Mouse (Mus musculus) cerebellum, postnatal 10 days (tissue): ENCODE results near the gene Tbc1d10b.

Source experiments
- DNase-seq, 2 experiments: peaks; one replicate each; pipeline ENCODE4 v3.0.0; 2021; ENCODE audit warnings: mixed read lengths in 2 of 2

Tbc1d10b gene

DNA sequence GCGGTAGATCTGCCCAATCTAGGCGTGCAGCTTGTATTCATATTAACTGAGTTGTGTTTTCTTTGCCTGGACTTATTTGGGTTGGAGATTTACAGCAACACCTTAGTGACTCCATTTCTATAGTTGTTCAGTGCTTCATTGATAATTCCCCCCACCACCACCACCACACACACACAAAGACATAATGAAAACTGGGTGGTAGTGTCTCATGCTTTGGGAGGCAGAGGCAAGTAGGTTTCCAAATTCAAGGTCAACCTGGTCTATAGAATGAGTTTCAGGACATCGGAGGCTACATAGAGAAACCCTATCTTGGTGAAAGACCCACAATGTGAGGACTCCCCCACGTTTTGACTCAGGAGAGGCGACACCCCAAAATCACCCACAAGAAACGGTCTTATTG, 16.3 kb upstream of the Tbc1d10b start:
- no peak for DNase-seq

DNA sequence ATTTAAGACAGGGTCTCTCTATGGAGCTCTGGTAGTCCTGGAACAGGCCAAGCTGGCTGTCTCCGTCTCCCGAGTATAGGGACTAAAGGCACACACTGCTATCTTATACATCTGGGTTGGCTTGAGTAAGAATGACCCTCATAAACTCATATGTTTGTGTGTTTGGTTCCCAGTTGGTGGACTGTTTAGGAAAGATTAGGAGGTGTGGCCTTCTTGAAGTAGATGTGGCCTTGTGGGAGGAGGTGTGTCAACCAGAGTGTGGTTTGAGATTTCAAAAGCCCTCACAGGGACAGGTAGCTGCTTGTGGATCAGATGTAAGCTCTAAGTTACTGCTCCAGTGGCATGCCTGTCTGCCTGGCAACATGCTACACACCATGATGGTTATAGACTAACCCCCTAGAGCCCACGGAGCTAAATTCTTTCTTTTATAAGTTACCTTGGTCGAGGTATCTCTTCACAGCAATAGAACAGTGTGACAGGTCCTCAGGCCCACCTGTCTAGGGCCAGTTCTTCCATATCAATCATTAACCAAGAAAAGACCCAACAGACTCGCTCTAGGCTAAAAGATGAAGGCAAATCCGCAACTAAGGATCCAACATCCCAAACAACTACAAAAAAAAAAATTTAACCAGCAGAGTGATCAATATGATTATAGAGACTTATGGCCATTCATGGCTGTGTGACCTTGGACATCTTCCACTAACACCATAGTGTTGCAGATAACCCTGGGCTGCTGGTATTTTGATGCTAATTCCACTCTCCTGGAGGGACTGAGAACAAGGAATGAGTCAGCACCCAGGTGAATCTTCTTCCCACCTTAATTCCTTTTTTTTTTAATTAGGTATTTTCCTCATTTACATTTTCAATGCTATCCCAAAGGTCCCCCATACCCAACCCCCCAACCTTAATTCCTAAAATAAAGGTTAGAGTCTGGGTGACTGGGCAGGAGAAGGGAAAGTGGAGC, 15.5 kb upstream of the Tbc1d10b start:
- DNase-seq: no peak

DNA sequence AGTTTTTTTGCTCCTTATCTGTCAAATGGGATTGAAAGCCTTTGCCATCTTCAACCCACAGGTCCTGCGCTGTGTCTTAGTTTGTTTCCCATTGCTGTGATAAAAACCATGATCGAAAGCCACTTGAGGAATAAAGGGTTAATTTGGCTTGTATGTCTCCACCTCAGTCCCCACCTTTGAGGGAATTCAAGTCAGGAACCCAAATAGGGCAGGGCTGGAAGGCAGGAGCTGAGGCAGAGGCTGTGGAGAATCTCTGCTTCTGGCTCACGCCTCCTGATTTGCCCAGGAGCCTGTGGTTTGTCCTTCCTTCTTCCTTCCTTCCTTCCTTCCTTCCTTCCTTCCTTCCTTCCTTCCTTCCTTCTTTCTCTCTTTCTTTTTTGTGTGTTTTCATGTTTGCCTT, 14.8 kb upstream of the Tbc1d10b start:
- DNase-seq: no peak

DNA sequence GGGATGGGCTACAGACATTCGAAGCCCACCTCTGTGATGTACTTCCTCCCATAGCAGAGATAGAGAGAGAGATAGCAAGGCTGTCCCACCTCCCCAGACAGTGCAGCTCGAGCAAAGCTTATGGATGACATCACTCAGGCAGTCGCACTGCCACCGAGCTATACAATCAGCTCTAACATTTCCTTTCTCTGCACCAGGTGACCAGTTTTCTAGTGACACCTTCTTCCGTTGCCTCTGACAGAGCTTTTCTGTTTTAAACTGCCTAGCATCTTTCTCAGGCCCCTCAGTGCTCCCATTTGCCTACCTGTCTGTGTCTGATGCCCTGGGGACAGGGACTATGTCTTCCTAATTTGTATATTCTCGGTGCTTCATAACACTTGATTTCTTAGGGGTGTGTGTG, 12.2 kb upstream of the Tbc1d10b start:
- DNase-seq: no peak

DNA sequence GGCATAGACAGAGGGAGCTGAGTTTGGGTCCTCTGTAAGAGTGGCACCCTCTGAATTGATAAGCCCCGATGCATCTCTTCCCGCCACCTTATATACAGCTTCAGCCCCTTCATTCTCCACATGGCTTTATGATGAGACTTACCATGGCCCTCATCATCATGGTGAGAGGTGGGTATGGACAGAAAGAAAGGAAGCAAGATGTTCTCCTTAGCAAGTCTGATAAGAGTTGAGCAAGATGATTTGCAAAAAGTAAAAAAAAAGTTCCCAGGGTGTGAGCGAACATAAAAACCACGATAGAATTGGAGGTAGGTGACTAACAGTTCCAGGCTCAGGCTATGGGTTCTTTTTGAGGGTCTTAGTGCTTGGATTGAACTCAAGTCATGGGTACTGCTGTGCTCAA, 10.4 kb upstream of the Tbc1d10b start:
- no peak for DNase-seq

DNA sequence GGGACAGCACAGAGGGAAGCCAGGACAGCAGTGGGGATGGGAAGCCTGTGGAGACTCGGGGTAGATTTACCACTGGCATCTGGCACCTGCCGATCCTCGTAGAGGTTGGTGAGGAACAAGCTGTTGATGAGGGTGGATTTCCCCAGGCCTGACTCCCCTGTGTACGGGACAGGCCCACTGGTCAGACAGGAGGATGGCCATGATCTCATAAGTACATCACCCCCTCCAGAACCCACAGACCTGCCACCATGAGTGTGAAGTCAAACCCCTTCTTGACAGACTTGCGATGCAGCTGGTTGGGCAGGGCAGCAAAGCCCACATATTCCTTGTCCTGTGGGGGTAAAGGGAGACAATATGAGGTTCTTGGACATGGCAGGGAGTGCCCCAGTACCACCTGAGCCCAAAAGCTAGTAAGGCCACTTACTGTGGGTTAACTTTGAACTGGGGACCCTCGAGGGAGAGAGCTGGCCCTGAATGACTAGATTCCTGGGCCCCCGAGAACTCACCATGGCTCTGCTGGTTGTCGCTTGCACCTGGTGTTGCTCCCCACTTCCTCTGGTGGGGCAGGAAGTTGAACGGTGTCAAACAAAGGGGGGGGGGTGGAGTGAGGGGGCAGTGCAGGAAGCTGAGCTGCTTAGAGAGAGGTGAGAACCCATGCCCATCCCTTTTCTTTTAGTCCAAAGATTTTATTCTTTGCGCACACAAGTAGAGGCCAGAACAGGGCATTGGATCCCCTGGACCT, 9.8 kb upstream of the Tbc1d10b start:
- DNase-seq: no peak

DNA sequence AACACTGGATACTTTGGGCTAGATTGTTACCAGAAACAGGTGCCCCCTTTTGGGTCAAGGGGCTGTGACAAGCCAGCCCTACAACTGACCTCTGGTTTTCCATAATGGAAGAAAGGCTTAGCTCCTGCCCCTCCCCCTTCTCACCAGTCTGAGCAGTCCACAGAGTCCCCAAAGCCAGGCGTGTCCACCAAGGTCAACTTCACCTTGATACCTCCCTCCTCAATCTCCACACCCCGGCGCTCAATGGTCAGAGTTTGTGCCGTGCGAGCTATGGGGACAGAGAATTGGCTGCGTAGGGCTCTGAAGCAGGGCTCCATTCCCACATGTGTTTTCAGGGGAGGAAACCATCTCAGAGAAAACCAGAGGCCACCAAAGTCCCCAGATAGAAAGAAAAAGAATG, 9.2 kb upstream of the Tbc1d10b start:
- DNase-seq: no peak

DNA sequence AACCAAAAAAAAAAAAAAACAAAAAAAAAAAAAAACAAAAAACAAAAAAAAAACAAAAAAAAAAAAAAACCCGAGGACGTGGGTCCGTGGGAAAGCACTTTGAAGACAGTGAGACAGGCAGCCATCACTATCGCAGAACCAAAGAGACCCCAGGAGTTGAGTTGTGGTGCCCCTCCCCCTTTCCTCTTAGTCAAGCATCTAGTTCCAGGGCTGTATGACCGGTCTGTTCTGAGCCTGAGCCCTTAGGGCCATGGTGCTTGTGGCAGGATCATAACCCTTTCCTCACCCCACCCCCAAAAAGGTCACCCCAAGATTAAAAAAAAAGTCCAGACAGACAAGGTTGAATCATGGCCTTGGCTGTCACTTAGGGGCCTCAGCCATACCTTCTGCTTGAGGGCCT, 8.0 kb upstream of the Tbc1d10b start:
- no peak for DNase-seq

DNA sequence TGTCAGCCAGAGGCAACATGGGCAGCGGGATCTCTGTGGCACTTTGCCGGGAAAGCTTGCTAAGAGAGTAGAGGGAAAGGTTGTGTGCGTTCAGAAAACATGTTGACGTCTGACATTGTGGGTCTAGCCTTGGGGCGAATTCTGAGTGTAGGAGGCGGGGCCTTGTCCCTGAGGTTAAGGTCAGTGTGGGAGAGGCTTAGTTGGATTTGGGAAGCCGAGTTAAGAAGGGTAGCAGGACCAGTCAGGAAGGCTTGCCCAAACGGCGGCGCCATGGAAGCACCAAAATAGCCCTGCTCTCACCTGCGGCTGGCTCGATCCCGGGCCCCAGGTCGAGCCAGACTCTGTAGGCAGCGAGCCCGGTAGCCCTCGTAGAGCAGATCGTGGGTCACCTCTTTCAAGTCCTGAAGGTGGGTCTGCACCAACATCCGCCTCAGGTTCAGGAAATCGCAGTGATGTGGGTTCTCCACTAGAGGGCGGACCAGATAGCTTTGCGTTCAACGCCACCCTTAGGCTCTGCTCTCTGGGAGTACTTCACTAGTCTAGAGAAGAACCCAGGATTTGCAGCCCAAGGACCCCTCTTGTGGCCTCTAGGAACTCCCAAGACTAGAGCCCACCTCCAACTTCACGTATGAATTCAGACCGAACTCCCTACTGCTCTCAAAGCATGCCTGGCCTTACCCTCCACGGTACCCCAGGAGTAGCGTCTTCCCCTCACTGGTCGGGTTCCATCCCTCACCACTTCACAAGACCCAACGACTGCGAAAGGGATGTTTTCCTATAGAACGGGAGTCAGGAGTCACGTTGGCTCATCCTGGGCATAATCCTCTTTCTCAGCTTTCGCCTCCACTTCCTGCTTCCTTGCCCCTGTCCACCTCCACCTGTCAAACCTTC, 7.0 kb upstream of the Tbc1d10b start:
- DNase-seq: peak; percentile 79 to 88

DNA sequence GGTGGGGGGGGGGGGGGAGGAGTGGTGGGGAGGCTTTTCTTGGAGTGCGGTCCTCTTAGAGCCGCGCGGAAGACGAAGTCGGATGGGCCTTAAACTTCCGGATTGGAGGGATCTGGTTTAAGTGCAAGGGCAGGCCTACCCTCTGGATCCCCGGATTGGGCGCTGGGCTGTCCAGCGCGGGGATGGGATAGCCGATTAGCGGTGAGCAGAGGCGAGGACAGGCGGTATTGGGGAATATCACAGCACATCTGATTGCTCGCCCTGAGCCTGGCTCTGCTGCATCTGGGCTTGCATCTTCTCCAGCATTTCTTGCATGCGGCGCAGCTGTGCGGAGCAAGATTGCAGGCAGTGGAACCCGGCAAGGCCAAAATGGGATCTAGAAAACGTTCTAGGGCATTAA, 6.3 kb upstream of the Tbc1d10b start:
- no peak for DNase-seq

DNA sequence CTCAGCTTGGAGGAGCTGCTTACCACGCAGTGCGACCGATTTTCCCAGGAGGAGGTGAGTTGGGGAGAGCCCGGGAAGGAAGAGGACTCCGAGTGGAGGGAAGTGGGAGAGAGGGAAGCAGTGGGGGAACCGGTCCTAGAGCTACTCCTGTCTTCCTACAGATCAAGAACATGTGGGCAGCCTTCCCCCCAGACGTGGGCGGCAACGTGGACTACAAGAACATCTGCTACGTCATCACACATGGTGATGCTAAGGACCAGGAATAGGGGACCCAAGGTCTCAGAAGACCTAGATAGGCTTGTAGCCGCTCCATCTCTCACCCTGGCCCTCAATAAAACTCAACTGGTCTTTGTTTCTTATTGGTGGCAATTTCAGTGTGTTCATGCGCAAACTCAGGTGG, 5.7 kb upstream of the Tbc1d10b start:
- DNase-seq: no peak

DNA sequence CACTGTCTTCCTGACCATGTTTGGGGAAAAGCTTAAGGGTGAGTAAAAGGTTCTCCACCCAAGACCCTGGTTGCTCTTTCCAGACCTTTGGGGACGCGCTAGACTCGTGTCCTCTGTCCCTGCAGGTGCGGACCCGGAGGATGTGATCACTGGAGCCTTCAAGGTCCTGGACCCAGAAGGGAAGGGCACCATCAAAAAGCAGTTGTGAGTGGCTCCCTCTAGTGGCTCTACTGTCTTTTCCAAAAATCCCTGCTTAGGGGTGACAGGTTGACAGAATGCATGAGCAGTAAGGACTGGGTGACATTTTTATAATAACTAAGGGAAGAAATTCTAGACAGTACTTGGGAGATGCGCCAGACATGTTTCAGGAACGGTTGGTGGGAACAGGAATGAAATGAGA, 5.2 kb upstream of the Tbc1d10b start:
- DNase-seq: peak; percentile 70 to 80

DNA sequence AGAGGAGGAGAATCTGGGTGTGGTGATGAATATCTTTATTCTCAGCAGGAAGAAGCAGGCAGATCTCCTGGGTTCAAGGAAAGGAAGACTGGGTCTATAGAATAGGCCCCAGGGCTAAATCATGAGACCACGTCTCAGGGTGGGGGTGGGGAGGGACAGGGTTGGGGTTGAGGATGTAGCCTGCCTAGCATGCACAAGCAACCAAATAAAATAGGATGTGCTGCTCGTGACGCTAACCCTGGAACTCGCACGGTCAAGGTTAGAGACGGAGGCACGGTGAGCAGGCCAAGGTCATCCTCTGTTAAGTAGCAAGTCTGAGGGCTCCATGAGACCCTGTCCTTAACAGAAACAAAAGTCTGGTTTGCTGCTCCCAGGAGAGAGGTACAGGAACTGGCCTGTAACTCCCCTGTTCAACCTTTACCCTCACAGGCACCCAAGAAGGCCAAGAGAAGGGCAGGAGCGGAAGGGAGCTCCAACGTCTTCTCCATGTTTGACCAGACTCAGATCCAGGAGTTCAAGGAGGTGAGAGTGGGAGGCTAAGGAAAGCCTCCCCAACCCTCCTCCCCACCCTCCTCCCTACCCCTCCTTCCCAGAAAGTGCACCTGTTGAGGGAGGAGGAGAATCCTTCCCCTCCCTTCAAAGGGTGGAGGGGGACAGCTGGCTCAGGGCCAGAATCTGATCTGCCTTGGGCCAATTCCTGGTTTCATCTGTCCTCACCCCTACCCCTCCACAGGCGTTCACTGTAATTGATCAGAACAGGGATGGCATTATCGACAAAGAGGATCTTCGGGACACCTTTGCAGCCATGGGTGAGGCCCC, 4.4 kb upstream of the Tbc1d10b start:
- DNase-seq: no peak

DNA sequence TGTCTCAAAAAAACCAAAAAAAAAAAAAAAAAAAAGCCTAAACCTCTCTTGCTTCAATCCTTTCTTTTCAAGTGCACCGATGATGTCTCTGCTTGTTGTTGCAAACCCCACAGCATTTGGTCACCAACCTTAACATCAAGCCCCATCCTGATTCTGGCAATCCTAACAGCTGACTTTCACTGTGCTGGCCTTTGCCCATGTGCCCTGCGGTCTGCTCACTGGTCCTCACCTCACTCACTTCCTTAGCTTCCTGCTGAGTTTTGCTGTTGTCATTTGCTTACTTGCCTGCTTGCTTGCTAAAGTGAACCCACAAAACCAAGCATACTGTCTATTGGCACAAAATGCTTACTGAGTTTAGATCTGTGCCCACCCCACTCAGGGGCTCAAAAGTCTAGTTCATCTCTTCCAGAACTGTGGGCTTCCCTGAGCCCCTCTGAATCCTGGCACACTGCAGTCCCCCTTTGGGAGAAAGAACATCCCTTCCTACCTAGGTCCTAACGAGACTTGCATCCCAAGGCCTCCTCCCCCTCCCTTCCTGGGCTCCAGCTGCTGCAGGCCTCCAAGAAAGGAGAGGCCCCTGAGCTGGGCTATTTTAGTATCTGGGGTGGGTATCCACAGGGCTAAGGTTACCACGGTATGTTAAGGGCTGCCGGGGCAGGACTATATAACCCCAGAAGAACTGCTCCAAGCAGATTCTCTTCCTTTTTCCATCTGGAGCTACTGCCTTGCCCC, 2.9 kb upstream of the Tbc1d10b start:
- DNase-seq: no peak

DNA sequence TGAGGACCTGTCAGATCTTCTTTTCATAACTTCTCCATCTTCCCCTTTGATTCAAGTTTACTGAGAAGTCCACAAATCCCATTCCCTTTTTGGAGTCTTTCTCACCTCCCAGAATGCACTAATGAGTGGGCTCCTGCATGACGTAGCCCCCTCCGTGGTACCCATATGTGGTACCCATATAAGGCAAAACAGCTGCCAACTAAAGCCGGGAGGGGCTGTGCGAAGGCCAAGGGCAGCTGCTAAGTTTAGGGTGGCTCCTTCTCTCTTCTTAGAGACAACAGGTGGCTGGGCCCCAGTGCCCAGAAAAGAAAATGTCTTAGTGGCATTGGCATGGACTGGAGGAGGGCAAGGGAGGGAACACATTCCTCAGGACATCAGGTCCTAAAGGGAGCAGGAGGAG, 2.0 kb upstream of the Tbc1d10b start:
- DNase-seq: no peak

DNA sequence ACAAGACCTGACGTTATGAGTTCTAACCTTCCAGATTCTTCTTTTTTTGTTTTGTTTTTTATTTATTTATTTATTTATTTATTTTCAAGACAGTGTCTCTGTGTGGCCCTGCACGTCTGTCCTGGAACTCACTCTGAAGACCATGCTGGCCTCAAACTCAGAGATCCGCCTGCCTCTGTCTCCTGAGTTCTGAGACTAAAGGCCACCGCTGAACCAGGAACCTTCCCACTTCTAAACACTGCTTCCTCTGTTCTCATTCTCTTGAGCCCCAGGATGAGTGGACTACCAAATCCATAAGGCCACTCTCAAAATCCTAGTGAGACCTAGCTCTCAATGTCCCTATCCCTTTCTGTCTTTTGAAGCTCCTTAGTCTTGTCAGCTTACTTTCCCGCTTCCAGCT, 1.6 kb upstream of the Tbc1d10b start:
- DNase-seq: no peak

DNA sequence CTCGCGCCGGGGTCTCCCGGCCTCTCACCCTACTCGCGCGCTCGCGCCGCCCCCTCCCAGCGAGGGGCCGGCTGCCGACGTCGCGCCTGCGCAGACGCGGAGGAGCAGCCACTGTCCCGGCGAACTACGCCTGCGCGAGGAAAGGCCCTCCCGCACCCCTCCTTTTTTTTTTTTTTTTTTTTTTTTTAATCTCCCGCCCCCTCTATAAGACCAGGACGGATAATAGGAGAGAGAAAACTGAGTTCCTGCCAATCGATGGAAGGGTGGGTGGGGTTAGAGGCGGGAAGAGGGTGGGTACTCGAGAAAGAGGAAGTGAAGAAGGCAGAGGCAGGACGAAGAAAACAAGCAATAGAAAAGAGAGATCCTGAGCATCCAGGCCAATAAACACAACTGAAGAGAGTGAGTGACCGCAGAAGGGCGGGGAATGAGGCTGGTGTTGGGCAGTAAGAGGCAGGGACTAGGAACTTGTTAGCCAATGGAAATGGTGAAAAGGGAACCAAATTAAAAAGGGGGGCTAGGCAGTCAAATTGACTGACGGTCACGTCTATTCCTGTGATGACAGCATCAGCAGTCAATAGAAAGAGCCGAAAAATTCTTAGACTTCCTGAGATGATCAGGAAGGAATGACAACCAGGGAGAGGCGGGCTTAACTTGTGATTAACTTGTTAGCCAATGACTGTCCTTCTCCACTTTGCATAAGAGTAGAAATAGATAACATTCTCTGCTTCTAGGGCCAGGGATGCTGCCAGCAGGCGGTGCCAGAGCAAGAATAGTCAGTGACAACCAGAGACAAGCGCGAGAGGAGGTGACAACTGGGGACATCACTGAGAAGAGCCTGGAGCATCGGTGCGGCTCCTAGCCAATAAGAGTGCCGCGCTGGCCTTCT, 528 bp upstream of the Tbc1d10b start, which contains the start of gene Mylpf:
TSS of gene Mylpf (plus strand) at position 338 of the 886 bp plus-strand sequence.
- DNase-seq: peak; percentile 96 to 98

DNA sequence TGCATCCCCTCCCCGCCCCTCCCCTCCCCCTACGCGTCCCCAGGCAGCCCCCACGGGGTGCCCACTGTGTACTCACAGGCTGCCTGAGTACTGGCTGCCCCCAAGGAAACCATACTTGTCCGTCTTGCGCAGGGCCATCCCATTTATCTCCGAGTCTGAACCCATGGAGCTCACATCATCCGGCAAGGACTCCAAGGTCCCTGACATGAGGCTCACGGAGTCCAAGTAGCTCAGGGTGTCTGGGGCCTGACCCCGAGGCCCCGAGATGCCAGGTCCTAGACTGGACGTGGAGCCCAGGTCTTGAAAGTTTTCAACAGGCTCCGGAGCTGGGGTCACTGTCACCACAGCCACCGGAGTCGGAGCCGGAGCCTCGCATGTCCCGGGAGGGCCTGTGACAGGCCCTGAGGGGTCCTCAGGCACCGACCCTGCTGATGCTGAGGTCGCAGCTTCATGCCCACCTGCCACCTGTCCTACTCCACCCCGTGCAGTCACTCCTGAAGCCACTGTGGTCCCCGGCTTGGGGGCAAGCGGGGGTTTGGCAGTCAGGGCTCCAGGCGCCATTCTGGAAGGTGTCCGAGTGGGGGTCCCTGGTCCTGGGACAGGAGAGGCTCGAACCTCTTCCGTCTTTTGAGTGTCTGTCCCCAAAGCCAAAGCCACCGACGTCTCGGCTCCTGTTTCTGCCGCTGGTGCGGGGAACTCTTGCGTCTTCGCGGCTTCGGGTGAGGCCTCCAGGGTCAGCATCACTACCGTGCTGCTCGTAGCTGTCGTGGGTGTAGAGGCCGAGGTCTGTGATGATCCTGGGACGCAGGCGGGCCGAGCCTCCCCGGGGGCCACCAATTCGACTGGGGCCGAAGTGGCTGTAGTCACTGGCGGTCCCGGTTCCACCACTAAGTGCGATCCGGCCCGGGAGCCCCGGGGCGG, 634 bp downstream of the Tbc1d10b start:
- DNase-seq: peak; percentile 43 to 58

DNA sequence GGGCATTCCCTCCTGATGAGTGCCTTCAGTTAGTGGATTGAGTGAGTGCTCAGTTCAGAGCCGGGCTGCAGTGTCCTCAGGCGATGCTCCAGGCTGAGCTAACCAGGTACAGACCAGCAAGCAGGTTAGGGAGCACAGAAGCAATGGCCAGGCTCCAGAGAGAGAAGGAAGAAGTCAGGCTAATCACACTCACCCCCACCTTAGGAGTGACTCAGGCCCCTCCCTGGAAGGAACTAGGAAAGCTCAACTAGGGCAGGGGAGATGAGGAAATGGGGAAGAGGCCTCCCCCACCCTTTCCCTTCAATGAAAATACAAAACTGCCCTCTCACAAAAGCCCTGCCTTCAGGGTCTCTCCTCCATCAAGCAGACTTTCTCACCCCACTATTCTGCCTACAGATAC, 1.7 kb downstream of the Tbc1d10b start:
- DNase-seq: no peak
